Mouse (Mus musculus) olfactory bulb, adult 2 months (tissue): Measurements from ENCODE around the gene Plpp1. TPM values are rescaled to one million over a fixed set of nuclear protein-coding genes. Genes with fewer than 3 reads are reported as not detected.

Source experiments
- H3K27ac ChIP-seq: fragments of 200-500 bp; 2 replicates; pipeline ENCODE4 v1.5.1; 2012; ENCODE audit warnings: low read depth, low read length; ENCODE audit not compliant: insufficient read depth
- H3K4me1 ChIP-seq: fragments of 200-500 bp; 2 replicates; pipeline ENCODE4 v1.6.1; 2012; ENCODE audit warnings: low read length; ENCODE audit not compliant: control insufficient read depth, insufficient read depth
- H3K4me3 ChIP-seq: fragments of 200-500 bp; 2 replicates; pipeline ENCODE4 v1.5.1; 2012; ENCODE audit warnings: mild to moderate bottlenecking, low read depth, low read length, moderate library complexity; ENCODE audit not compliant: insufficient read depth
- CTCF ChIP-seq: fragments of 200-500 bp; IDR thresholded peaks from 2 replicates; pipeline ENCODE4 v1.5.1; 2012; ENCODE audit warnings: low read depth, mild to moderate bottlenecking, low read length, moderate library complexity; ENCODE audit not compliant: insufficient read depth
- POLR2A ChIP-seq: fragments of 200-500 bp; IDR thresholded peaks from 2 replicates; pipeline ENCODE4 v1.6.1; 2012; ENCODE audit warnings: mild to moderate bottlenecking, low read depth, low read length, moderate library complexity; ENCODE audit not compliant: insufficient read depth
- WGBS: fragments of 180-500 bp; shearing (Covaris S2); methylation state at CpG from one replicate; pipeline ENCODE4 v1.1.7; 2018; 5-methylcytosine and 5-hydroxymethylcytosine counted together
- polyA plus RNA-seq: library from polyadenylated mRNA; stranded (reverse); fragments of >200 nt; gene quantifications from 2 replicates; pipeline ENCODE4 v1.2.4, GENCODE M21; 2012; ENCODE audit warnings: low replicate concordance; ENCODE audit not compliant: missing spikeins, insufficient read depth, insufficient read length

Plpp1 gene
- polyA plus RNA-seq, 1 experiment, result not detected

DNA sequence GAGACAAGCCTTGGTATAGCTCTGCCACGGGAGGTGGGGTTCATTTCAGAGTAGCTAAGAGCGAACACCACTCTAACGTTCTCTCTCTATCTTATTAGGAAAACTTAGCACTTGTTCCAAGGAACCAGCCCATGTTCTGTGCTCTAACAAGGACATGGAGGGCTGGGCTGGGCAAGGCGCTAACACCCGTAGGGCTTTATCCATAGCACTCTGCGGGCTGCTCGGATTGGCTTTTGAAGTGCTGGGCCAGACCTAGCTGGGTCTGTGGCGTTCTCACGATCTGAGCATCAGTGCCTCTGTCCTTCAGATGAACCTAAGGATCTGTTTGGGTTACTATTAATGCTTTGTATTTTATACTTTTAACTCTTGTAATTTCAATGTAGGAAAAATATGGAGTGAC, 60.3 kb downstream of the Plpp1 start:
- no peak overlapping the region for H3K27ac ChIP-seq
- WGBS, result 94% methylated on average over 9 of the region's 9 CpGs
- peaks cover 2% of the 10 kb centered on the region; the same call in 1 of the 2 replicates for H3K4me1 ChIP-seq
- no peak for TF ChIP-seq CTCF
- TF ChIP-seq POLR2A, result no peak
- no peak overlapping the region for H3K4me3 ChIP-seq

DNA sequence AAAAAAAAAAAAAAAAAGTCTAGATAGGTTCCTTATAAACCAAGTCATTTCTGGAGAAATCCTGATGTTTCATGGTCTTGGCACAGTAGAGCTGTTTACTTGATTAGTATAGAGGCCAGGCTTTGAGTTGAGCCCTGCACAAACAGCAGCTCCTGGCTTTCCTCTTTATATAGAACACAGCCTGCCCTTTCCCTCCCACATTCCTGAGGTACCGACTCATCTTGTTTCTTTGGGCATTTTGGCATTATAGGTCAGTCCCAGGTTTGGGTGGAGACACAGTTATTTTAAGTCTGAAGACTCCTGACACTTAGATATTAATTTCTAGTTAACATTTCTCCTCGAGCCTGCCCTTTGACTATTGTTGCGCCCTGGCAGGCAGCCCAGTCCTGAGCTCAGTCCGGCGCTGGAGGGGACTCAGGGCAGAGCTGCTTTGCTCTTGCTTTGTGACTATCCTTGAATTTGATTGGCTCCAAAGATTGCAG, 61.3 kb downstream of the Plpp1 start:
- Histone ChIP-seq H3K27ac (no peak overlapping the region), H3K4me1 (peaks cover 2% of the 10 kb centered on the region; the same call in 1 of the 2 replicates), H3K4me3 (no peak overlapping the region)
- WGBS, result 31% methylated on average over 5 of the region's 5 CpGs
- TF ChIP-seq CTCF (no peak), POLR2A (no peak)

DNA sequence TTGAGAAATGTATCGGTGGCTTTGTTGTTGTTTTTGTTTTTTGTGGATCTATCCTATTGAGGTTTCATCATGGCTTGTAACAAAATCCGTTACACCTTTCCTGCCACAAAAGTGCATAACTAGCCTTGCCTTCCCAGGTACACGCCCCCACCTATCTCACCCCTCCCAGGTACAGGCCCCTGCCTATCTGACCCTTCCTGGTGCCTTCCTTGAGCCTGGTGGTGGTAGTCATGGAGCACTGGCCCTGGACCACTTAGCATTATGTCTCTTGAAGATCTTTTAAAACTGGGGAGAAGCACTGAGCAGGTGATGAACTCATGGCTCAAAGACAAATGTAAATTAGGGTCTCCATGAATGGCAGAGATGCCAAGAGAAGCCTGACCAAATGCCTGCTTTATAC, 61.8 kb downstream of the Plpp1 start:
- no peak for TF ChIP-seq POLR2A
- no peak for TF ChIP-seq CTCF
- WGBS, result 57% methylated on average over 3 of the region's 3 CpGs
- Histone ChIP-seq H3K4me3 (no peak overlapping the region), H3K4me1 (peaks cover 2% of the 10 kb centered on the region; the same call in 1 of the 2 replicates), H3K27ac (no peak overlapping the region)

DNA sequence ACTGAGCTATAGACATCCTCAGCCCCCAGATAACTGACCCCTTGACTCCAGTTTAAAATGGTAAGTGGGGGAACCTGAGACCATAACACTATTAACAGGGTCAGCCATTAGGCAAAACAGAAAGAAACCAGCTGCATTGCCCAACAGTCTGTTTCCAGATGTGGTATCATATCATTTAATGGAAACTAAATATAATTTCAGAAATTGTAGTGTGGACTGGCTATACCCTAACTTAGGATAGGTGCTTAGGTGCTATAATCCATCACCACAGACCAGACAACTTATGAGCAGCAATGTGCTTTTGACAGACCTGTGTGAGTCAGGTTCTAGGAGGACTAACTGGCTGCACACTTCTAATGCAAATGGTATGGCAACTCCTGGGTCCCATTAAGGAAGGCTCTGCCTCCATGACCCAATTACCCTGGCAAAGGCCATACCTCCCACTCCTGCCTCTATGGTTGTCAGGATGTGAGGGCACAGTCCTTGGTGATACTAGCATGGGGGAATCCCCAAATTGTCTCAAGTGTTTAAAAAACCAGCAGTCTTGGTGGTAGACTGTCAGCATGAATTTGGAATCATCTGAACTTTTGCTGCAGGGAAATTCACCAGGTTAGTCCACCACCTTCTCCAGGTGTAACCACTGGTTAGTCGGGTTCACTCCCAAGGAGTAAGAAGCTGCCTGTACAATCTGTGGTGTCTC, 62.5 kb downstream of the Plpp1 start:
- Histone ChIP-seq H3K4me1 (peaks cover 2% of the 10 kb centered on the region; the same call in 1 of the 2 replicates), H3K27ac (no peak overlapping the region), H3K4me3 (no peak overlapping the region)
- 97% methylated on average over 1 of the region's 1 CpGs for WGBS
- TF ChIP-seq CTCF (no peak), POLR2A (no peak)

DNA sequence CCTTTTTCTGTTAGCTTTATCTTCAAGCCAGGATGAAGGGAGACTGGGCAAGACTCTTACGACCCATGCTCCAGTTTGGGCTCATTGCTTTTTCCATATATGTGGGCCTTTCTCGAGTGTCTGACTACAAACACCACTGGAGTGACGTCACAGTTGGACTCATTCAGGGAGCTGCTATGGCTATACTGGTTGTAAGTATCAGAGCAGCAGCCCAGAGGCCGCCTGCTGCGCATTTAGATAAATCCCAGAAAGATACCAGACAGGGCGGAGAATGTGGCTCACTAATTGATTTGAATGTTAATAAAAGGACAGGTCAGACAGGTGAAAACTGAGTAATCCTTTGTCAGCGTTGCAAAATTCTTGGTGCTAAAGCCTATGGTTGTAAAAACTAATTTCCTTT, 66.2 kb downstream of the Plpp1 start:
- Histone ChIP-seq H3K4me1 (peaks cover 2% of the 10 kb centered on the region; the same call in 1 of the 2 replicates), H3K4me3 (no peak overlapping the region), H3K27ac (no peak overlapping the region)
- TF ChIP-seq POLR2A (no peak), CTCF (no peak)
- WGBS, result 90% methylated on average over 7 of the region's 7 CpGs

DNA sequence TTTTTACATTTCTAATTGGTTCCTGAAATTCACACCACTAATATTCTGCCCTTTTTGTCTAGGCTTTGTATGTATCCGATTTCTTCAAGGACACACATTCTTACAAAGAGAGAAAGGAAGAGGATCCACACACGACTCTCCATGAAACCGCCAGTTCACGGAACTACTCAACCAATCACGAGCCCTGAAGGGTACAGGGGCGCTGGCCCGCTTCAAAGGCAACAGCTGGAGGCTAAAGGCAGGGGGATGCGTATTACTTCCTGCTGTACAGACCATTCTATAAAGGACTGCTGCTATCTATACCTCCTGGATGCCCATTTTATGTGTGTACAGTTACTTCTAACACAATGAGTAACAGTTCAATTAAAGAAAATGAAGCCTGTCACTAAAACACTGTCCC, 66.8 kb downstream of the Plpp1 start:
- no peak overlapping the region for H3K27ac ChIP-seq
- no peaks in the 10 kb centered on the region for H3K4me1 ChIP-seq
- H3K4me3 ChIP-seq, result no peak overlapping the region
- no peak for TF ChIP-seq POLR2A
- TF ChIP-seq CTCF, result no peak
- 91% methylated on average over 8 of the region's 8 CpGs for WGBS

- 89% methylated on average over 11 of the region's 11 CpGs for WGBS
Measured at GRCm38 (mm10) chr13:112870039-112870690, 69.6 kb downstream of the Plpp1 start.

GRCm38 (mm10) chr13:112871500-112872266, 71.1 kb downstream of the Plpp1 start:
- TF ChIP-seq POLR2A (no peak), CTCF (no peak)
- Histone ChIP-seq H3K27ac (no peak overlapping the region), H3K4me1 (no peaks in the 10 kb centered on the region), H3K4me3 (no peak overlapping the region)
- WGBS, result 76% methylated on average over 17 of the region's 17 CpGs

More at GRCm38 (mm10) chr13:112870039-112870690, 69.6 kb downstream of the Plpp1 start:
- TF ChIP-seq CTCF (no peak), POLR2A (no peak)
- Histone ChIP-seq H3K4me3 (no peak overlapping the region), H3K4me1 (no peaks in the 10 kb centered on the region), H3K27ac (no peak overlapping the region)

DNA sequence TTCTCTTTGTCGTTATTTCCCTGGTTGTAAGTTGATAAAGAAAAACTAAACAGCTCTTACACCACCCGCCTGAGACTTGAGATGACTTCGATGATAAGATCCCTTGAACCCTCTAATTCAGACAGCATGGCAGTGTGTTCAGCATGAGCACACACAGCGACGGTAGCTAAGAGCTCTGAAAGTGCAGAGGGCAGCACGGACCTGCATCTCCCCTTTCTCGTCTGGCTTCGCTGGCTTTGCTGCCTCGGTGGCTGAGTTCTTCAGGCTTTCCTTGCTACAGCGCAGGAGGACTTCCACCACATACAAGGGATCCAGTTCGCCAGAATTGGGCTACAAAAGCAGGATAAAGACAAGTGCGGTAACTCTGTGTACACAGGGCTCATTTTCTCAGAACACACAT, 86.6 kb downstream of the Plpp1 start:
- Histone ChIP-seq H3K4me3 (no peak overlapping the region), H3K27ac (no peak overlapping the region), H3K4me1 (no peaks in the 10 kb centered on the region)
- WGBS, result 94% methylated on average over 12 of the region's 12 CpGs
- TF ChIP-seq POLR2A (no peak), CTCF (no peak)
